Comparison of ENCODE assay signal across 10 mouse cellular contexts in the genomic region with DNA sequence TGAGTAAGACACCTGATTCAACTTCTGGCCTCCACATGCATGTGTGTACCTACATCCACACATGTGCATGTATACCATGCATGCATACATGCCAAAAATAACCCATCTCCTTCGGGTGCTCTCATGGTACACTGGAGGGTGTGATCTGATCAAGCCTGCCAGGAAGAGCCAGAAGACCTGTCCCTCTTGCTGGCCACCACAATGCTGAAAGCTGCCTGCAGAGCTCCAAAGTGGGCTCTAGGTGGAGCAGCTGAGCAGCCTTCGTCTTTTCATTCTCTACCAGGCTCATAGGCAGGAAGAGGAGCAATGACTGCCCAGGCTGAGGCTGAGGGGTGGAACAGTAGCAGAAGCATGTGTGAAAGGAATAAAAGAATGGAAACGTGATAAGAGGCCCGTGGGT. TPM values are rescaled to one million over a fixed set of nuclear protein-coding genes. Genes with fewer than 3 reads are reported as not detected.
DNase-seq lines count a peak whose midpoint lies in the region; ATAC-seq lines count a peak whose summit lies in the region.
"Had no signal": no experiment of that assay in that cellular context is flagged by ENCODE, and none has a peak within 500 bp of the region (broad histone marks: within the 10 kb centered on the region; RNA-seq: fewer than 3 reads in every experiment).

No protein-coding gene starts in this region.

- no peaks in the 10 kb centered on the region for H3K4me1 ChIP-seq in embryonic facial prominence, embryonic 11.5 days (ENCODE audit: control insufficient read depth, insufficient read depth, low read length)
- H3K4me1 ChIP-seq in hindbrain, embryonic 13.5 days (replicated peaks), result no peaks in the 10 kb centered on the region
- H3K4me1 ChIP-seq in limb, embryonic 12.5 days (replicated peaks), result no peaks in the 10 kb centered on the region
- H3K4me1 ChIP-seq: heart, embryonic 15.5 days; stomach, embryonic 15.5 days had no signal

- no peaks in the 10 kb centered on the region for H3K27me3 ChIP-seq in embryonic facial prominence, embryonic 11.5 days (ENCODE audit: control insufficient read depth, insufficient read depth, low read length)
- no peaks in the 10 kb centered on the region for H3K27me3 ChIP-seq in hindbrain, embryonic 13.5 days
- no peaks in the 10 kb centered on the region for H3K27me3 ChIP-seq in limb, embryonic 12.5 days
- H3K27me3 ChIP-seq: stomach, embryonic 15.5 days had no signal

- ATAC-seq in embryonic facial prominence, embryonic 11.5 days (replicated peaks; ENCODE audit: insufficient number of reproducible peaks, low FRiP score, low TSS enrichment, low read depth), result 0 out of 2 replicates have a peak, but pooled peaks have one; percentile 72
- 0 out of 2 replicates have a peak, but pooled peaks have one; percentile 32 for ATAC-seq in hindbrain, embryonic 13.5 days (ENCODE audit: low FRiP score)
- 0 out of 2 replicates have a peak, but pooled peaks have one; percentile 47 for ATAC-seq in limb, embryonic 12.5 days (ENCODE audit: insufficient number of reproducible peaks, insufficient read depth, low FRiP score, low TSS enrichment, low read depth)
- ATAC-seq in monocyte, adult 5-6 weeks (replicated peaks; ENCODE audit: insufficient number of reproducible peaks, low FRiP score, low TSS enrichment, poor library complexity, severe bottlenecking), result peak; percentile 78

- no peak overlapping the region for H3K4me3 ChIP-seq in embryonic facial prominence, embryonic 11.5 days (ENCODE audit: low read depth, low read length)
- H3K4me3 ChIP-seq in hindbrain, embryonic 13.5 days, result no peak overlapping the region
- no peak overlapping the region for H3K4me3 ChIP-seq in limb, embryonic 12.5 days (replicated peaks)
- H3K4me3 ChIP-seq: heart, embryonic 15.5 days; stomach, embryonic 15.5 days had no signal

- no peak overlapping the region for H3K4me2 ChIP-seq in embryonic facial prominence, embryonic 11.5 days (ENCODE audit: low read depth, low read length)
- H3K4me2 ChIP-seq in hindbrain, embryonic 13.5 days, result no peak overlapping the region
- H3K4me2 ChIP-seq in limb, embryonic 12.5 days, result no peak overlapping the region
- H3K4me2 ChIP-seq: heart, embryonic 15.5 days; stomach, embryonic 15.5 days had no signal

- DNase-seq in urinary bladder, postnatal 14 days (ENCODE audit: low spot score), result peak; percentile 53
- no peak for DNase-seq in urinary bladder, postnatal 10 days (ENCODE audit: low spot score)
- DNase-seq in adrenal gland, postnatal 14 days, result peak; percentile 66
- peak; percentile 69 for DNase-seq in embryonic facial prominence, embryonic 11.5 days (ENCODE audit: low spot score)
- DNase-seq in thymus, postnatal 25 days, result peak; percentile 46

- 8% methylated on average over 4 of the region's 4 CpGs for WGBS in embryonic facial prominence, embryonic 11.5 days
- 5% methylated on average over 4 of the region's 4 CpGs for WGBS in hindbrain, embryonic 13.5 days
- 7% methylated on average over 4 of the region's 4 CpGs for WGBS in limb, embryonic 12.5 days

- no peaks in the 10 kb centered on the region for H3K36me3 ChIP-seq in embryonic facial prominence, embryonic 11.5 days (replicated peaks; ENCODE audit: control insufficient read depth, insufficient read depth, low read depth, low read length)
- no peaks in the 10 kb centered on the region for H3K36me3 ChIP-seq in hindbrain, embryonic 13.5 days
- H3K36me3 ChIP-seq in limb, embryonic 12.5 days, result no peaks in the 10 kb centered on the region
- H3K36me3 ChIP-seq: heart, embryonic 15.5 days; stomach, embryonic 15.5 days had no signal

- H3K9ac ChIP-seq in embryonic facial prominence, embryonic 11.5 days (replicated peaks; ENCODE audit: low read length), result no peak overlapping the region
- H3K9ac ChIP-seq in hindbrain, embryonic 13.5 days, result no peak overlapping the region
- no peak overlapping the region for H3K9ac ChIP-seq in limb, embryonic 12.5 days (replicated peaks)
- H3K9ac ChIP-seq: heart, embryonic 15.5 days; stomach, embryonic 15.5 days had no signal

- no peak overlapping the region for H3K27ac ChIP-seq in embryonic facial prominence, embryonic 11.5 days (replicated peaks; ENCODE audit: low read depth, low read length)
- H3K27ac ChIP-seq in hindbrain, embryonic 13.5 days, result no peak overlapping the region
- no peak overlapping the region for H3K27ac ChIP-seq in limb, embryonic 12.5 days
- H3K27ac ChIP-seq: heart, embryonic 15.5 days; stomach, embryonic 15.5 days had no signal

- no peaks in the 10 kb centered on the region for H3K9me3 ChIP-seq in embryonic facial prominence, embryonic 11.5 days (replicated peaks; ENCODE audit: control insufficient read depth, low read length)
- H3K9me3 ChIP-seq in hindbrain, embryonic 13.5 days, result no peaks in the 10 kb centered on the region
- no peaks in the 10 kb centered on the region; the same call in 1 of the 2 replicates for H3K9me3 ChIP-seq in limb, embryonic 12.5 days
- H3K9me3 ChIP-seq: heart, embryonic 15.5 days; stomach, embryonic 15.5 days had no signal

RNA-seq across cellular contexts. Expression of a gene that starts 21.5 kb away (rescaled TPM):
- not detected in 2 replicates for total RNA-seq in adrenal gland, postnatal 14 days (2021)
- polyA plus RNA-seq in embryonic facial prominence, embryonic 11.5 days (2014; fragmentation: Nextera tagmentation; extraction: Ambion mirVana), result 0.24 and 0.55 TPM in 2 replicates
- polyA plus RNA-seq in hindbrain, embryonic 13.5 days (2015; fragmentation: Nextera tagmentation; extraction: Ambion mirVana), result 0.72 and 0.86 TPM in 2 replicates
- 0.16 and 0.24 TPM in 2 replicates for polyA plus RNA-seq in limb, embryonic 12.5 days (2016; fragmentation: Nextera tagmentation; extraction: Ambion mirVana)
- total RNA-seq in monocyte, adult 5-6 weeks (2017), result not detected in 3 replicates
- polyA plus RNA-seq: heart, embryonic 15.5 days had no signal

RNA-seq across cellular contexts. Expression of a gene that starts 31.7 kb away (rescaled TPM):
- total RNA-seq in adrenal gland, postnatal 14 days (2021), result 151 and 169 TPM in 2 replicates
- polyA plus RNA-seq in embryonic facial prominence, embryonic 11.5 days (2014; fragmentation: Nextera tagmentation; extraction: Ambion mirVana), result not detected in 2 replicates
- not detected in 2 replicates for polyA plus RNA-seq in hindbrain, embryonic 13.5 days (2015; fragmentation: Nextera tagmentation; extraction: Ambion mirVana)
- 0.37 TPM in 1 of 2 replicates, not detected in the other for polyA plus RNA-seq in limb, embryonic 12.5 days (2016; fragmentation: Nextera tagmentation; extraction: Ambion mirVana)
- total RNA-seq in monocyte, adult 5-6 weeks (2017), result not detected in 3 replicates
- polyA plus RNA-seq: heart, embryonic 15.5 days had no signal
